Mouse (Mus musculus): ENCODE data around the gene Aspdh. TPM values are rescaled to one million over a fixed set of nuclear protein-coding genes. Genes with fewer than 3 reads are reported as not detected.

Aspdh gene
- total and polyA plus RNA-seq, 2 experiments from 2014 or later, result 3.1 to 15.5 TPM

DNA sequence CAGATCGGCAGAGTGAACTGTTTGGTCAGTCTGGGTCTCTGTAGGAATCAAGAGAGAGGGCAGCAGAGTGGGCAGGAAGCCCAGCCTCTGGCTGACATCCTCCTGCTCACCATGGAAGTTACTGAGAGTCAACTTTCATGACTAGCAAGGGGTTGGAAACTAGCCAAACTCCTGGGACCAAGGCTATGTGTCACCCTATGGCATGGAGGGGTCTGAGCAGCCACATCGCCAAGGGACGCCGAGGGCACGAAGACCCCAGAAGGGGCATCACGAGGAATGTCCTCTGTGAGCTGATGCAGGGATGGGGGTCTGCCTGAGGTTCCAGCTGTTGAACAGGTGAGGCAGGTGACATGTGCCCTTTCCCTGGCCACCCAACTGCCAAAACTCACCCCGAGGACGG is 23.4 kb downstream of the Aspdh start:
- Histone ChIP-seq H3K4me1 (ENCODE audit: insufficient read depth, low read length) (no peaks in the 10 kb centered on the region), H3K36me3 (ENCODE audit: insufficient read depth, low read length) (peaks cover 43% of the 10 kb centered on the region), H3K27ac (no peak overlapping the region), H3K9ac (replicated peaks; ENCODE audit: low read length) (no peak overlapping the region), H3K9me3 (ENCODE audit: low read length) (no peaks in the 10 kb centered on the region), H3K4me3 (ENCODE audit: low read length) (no peak overlapping the region), H3K27me3 (ENCODE audit: insufficient read depth, low read length) (no peaks in the 10 kb centered on the region), H3K4me2 (ENCODE audit: low read depth, low read length) (no peak overlapping the region)
- no peak for ATAC-seq
- DNase-seq (ENCODE audit: low spot score), result peak; percentile 9
- WGBS, result 86% methylated on average over 8 of the region's 8 CpGs
- TF ChIP-seq CTCF (IDR thresholded peaks at IDR 0.05; ENCODE audit: low read depth), result no peak

DNA sequence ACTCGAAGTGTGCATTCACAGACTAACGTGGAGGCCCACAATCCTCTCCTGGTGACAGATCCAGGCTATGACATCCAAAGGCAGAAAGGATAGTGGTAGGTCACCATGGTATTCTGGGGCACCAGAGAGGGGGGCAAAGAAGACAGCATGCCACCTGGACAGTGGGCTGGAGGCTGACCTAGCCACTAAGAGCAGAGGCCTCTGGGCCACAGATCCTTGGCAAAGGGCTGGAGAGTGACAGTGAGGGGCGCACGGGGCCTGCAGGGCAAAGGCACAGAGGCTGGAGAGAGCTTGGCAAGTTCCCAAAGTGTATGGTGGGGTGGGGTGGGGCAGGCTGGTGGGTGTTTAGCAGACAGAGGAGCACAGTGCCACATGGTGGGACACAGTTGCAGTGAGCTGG is 25.1 kb downstream of the Aspdh start:
- no peak overlapping the region for H3K4me2 ChIP-seq (ENCODE audit: low read depth, low read length)
- DNase-seq (ENCODE audit: low spot score) (no peak), ATAC-seq (no peak)
- no peak overlapping the region for H3K27ac ChIP-seq
- no peak overlapping the region for H3K9ac ChIP-seq (replicated peaks; ENCODE audit: low read length)
- H3K27me3 ChIP-seq (ENCODE audit: insufficient read depth, low read length), result no peaks in the 10 kb centered on the region
- H3K4me3 ChIP-seq (ENCODE audit: low read length), result no peak overlapping the region
- H3K36me3 ChIP-seq (ENCODE audit: insufficient read depth, low read length), result peaks cover 43% of the 10 kb centered on the region
- 73% methylated on average over 4 of the region's 4 CpGs for WGBS
- peaks cover 8% of the 10 kb centered on the region for H3K4me1 ChIP-seq (ENCODE audit: insufficient read depth, low read length)
- no peaks in the 10 kb centered on the region for H3K9me3 ChIP-seq (ENCODE audit: low read length)
- no peak for TF ChIP-seq CTCF (IDR thresholded peaks at IDR 0.05; ENCODE audit: low read depth)

DNA sequence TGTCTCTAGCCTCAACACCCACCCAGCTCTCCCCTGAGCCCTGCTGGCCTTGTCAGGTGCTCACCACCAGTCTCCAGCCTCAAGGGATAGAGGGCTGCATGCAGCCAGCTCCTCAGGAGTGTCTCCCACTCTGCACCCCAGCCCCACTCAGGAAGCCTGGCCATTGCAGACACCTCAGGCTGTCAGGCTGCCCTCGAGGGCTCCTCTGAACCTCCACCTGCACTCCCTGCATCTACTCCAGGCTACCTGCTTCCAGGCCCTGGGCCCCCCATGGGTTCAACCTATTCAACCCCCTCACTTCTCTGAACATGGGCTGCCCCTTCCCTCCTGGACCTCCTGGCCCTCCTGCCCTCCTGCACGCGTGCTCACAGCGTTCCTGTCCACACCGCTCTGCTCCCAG is 26.2 kb downstream of the Aspdh start:
- Histone ChIP-seq H3K9me3 (ENCODE audit: low read length) (no peaks in the 10 kb centered on the region), H3K9ac (replicated peaks; ENCODE audit: low read length) (no peak overlapping the region), H3K4me1 (ENCODE audit: insufficient read depth, low read length) (peaks cover 12% of the 10 kb centered on the region), H3K27ac (no peak overlapping the region), H3K4me3 (ENCODE audit: low read length) (no peak overlapping the region), H3K36me3 (ENCODE audit: insufficient read depth, low read length) (peaks cover 43% of the 10 kb centered on the region), H3K27me3 (ENCODE audit: insufficient read depth, low read length) (no peaks in the 10 kb centered on the region), H3K4me2 (ENCODE audit: low read depth, low read length) (no peak overlapping the region)
- TF ChIP-seq CTCF (IDR thresholded peaks at IDR 0.05; ENCODE audit: low read depth), result no peak
- ATAC-seq, result no peak
- DNase-seq (ENCODE audit: low spot score), result no peak
- 93% methylated on average over 5 of the region's 5 CpGs for WGBS

DNA sequence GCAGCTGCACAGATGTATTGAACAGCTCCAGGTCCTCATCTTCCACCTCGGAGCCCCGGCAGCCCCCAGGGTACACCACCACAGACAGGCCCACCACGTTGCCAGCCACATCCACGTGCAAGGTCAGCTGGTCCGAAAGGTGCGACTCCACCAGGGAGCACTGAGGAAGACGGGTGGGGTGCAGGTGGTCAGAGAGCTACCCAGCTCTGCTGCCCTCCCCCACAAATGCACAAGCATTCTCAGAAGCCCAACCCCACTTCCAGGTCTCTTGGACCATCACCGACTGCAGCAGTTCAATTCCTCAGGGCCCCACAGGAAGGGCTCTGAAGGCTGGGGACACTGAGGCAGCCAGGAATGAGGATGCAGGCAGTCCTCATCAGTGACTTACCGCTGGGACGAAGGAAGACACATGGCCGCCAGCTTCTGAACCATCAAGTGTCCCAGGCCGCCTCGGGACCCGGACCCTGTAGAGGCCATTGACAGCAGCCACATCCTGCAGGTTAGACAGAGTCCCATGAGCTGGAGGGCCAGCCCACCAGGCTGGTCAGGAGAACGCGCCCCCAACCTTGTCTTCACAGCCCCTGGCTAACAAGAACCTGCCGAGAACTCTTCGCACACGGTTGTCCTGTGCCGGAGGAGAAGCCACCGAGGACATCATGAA is 27.1 kb downstream of the Aspdh start:
- no peak overlapping the region for H3K9ac ChIP-seq (replicated peaks; ENCODE audit: low read length)
- 93% methylated on average over 21 of the region's 21 CpGs for WGBS
- no peaks in the 10 kb centered on the region for H3K27me3 ChIP-seq (ENCODE audit: insufficient read depth, low read length)
- TF ChIP-seq CTCF (IDR thresholded peaks at IDR 0.05; ENCODE audit: low read depth), result no peak
- no peak overlapping the region for H3K4me2 ChIP-seq (ENCODE audit: low read depth, low read length)
- DNase-seq (ENCODE audit: low spot score) (no peak), ATAC-seq (no peak)
- H3K36me3 ChIP-seq (ENCODE audit: insufficient read depth, low read length), result peaks cover 43% of the 10 kb centered on the region
- no peaks in the 10 kb centered on the region for H3K9me3 ChIP-seq (ENCODE audit: low read length)
- no peak overlapping the region for H3K4me3 ChIP-seq (ENCODE audit: low read length)
- H3K4me1 ChIP-seq (ENCODE audit: insufficient read depth, low read length), result peaks cover 12% of the 10 kb centered on the region
- H3K27ac ChIP-seq, result no peak overlapping the region

DNA sequence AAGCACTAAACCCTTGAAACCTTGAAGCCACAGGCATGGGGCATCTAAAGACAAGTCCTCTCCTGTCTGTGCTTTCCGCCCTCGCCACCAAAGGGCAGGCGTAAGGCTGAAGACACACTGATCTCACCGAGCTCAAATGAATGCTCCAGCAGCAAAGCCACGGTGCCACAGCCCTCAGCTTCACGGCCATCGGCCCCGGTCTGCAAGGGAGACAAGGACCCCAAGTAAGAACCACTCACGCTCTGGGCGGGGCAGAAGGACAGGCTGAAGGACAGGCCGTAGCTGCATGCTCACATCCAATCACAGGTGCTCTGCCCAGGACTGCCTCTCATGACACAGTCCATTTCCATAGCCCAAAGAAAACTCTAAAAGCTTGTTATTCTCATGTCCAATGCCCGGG is 29.5 kb downstream of the Aspdh start:
- DNase-seq (ENCODE audit: low spot score) (no peak), ATAC-seq (no peak)
- H3K4me3 ChIP-seq (ENCODE audit: low read length), result no peak overlapping the region
- H3K9me3 ChIP-seq (ENCODE audit: low read length), result no peaks in the 10 kb centered on the region
- H3K27ac ChIP-seq, result no peak overlapping the region
- no peak overlapping the region; the same call in 1 of the 2 replicates for H3K9ac ChIP-seq (replicated peaks; ENCODE audit: low read length)
- H3K4me2 ChIP-seq (ENCODE audit: low read depth, low read length), result peak overlapping the region; percentile 96
- no peak for TF ChIP-seq CTCF (IDR thresholded peaks at IDR 0.05; ENCODE audit: low read depth)
- H3K4me1 ChIP-seq (ENCODE audit: insufficient read depth, low read length), result peaks cover 12% of the 10 kb centered on the region
- no peaks in the 10 kb centered on the region for H3K27me3 ChIP-seq (ENCODE audit: insufficient read depth, low read length)
- peaks cover 33% of the 10 kb centered on the region for H3K36me3 ChIP-seq (ENCODE audit: insufficient read depth, low read length)
- WGBS, result 91% methylated on average over 12 of the region's 12 CpGs

DNA sequence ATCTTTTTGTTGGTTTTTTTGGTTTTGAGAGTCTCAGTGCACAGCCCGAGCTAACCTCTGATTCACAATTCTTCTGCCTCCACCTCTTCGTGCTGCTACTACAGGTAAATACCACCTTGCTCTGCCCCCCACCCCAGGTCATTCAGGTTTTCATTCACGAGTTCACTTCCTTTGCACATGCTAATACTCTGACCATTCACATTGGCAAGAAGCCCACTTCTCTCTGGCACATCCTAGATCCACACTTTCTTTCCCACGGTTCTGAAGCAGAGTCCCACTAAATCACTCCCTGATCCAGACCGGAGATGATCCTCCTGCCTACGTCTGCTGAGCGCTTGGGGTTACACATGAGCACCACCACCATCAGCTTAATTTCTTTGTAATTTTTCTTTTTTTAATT is 29.9 kb downstream of the Aspdh start:
- Histone ChIP-seq H3K9ac (replicated peaks; ENCODE audit: low read length) (peak overlapping the region; percentile 89), H3K9me3 (ENCODE audit: low read length) (no peaks in the 10 kb centered on the region), H3K4me2 (ENCODE audit: low read depth, low read length) (peak overlapping the region; percentile 96), H3K4me1 (ENCODE audit: insufficient read depth, low read length) (peaks cover 12% of the 10 kb centered on the region), H3K27ac (peak overlapping the region; percentile 98; the same call in 1 of the 2 replicates), H3K36me3 (ENCODE audit: insufficient read depth, low read length) (peaks cover 29% of the 10 kb centered on the region), H3K27me3 (ENCODE audit: insufficient read depth, low read length) (no peaks in the 10 kb centered on the region), H3K4me3 (ENCODE audit: low read length) (peak overlapping the region; percentile 85)
- DNase-seq (ENCODE audit: low spot score) (no peak), ATAC-seq (no peak)
- no peak for TF ChIP-seq CTCF (IDR thresholded peaks at IDR 0.05; ENCODE audit: low read depth)
- WGBS, result 70% methylated on average over 7 of the region's 7 CpGs

DNA sequence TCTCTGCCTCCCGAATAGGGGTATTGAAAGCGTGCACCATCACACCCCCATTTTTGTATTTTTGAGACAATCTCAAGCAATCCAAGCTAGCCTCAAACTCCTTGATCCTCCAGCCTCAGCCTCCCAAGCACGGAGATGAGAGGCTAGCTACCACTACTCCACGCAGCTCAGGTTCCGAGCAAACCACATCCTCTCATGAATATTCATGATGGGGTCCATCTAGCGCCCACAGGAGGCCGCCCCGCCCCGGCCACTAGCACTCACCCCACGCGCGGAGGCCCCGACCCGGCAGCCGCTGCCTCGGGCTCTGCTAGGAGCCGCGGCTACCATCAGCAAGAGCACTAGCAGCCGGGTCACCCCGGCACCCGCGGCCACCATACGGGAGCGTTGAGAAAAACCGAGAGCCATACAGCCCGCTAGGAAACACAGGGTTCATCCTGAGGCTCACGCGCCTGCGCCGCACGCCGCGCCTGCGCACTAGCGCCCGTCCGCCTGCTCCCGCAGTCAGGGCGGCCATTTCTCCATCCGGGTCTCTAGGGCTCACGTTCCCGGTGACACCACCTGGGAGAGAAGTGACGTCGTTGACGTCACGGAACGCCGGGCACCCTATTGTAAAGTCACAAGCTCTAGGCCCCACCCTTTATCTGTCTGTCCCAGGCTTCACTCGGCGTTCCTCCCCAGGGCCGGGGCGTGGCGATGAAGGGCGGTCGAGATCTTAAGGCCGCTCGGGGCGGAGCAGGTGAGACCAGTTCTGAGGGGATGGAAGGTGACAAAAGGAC is 31.0 kb downstream of the Aspdh start, which contains the start of the genes Emc10 and Fam71e1:
Emc10 (minus strand) TSS at position 538 of the 779 bp plus-strand sequence.
Fam71e1 (plus strand) TSS at position 590 of the 779 bp plus-strand sequence.
- Histone ChIP-seq H3K4me2 (ENCODE audit: low read depth, low read length) (peak within 1 kb of the TSS; percentile 96), H3K27me3 (ENCODE audit: insufficient read depth, low read length) (no peaks in the 10 kb centered on the region), H3K27ac (peak within 1 kb of the TSS; percentile 98), H3K4me1 (ENCODE audit: insufficient read depth, low read length) (peaks cover 12% of the 10 kb centered on the region), H3K4me3 (ENCODE audit: low read length) (peak within 1 kb of the TSS; percentile 85), H3K9ac (replicated peaks; ENCODE audit: low read length) (peak within 1 kb of the TSS; percentile 89), H3K36me3 (ENCODE audit: insufficient read depth, low read length) (peaks cover 19% of the 10 kb centered on the region), H3K9me3 (ENCODE audit: low read length) (no peaks in the 10 kb centered on the region)
- peak; percentile 95 for ATAC-seq
- WGBS, result under 1% methylated on average over 53 of the region's 58 CpGs
- TF ChIP-seq CTCF (IDR thresholded peaks at IDR 0.05; ENCODE audit: low read depth), result no peak
- peak; percentile 99 for DNase-seq (ENCODE audit: low spot score)
